Mouse (Mus musculus) heart, embryonic 16.5 days (tissue): ENCODE measurements around the gene Slc16a10. TPM values are rescaled to one million over a fixed set of nuclear protein-coding genes. Genes with fewer than 3 reads are reported as not detected.
A peak's percentile ranks its signal among the peaks of the same experiment; 100 is the strongest.

Source experiments
- ATAC-seq: fragments of 200-750 bp; cut with Nextera tagmentation; replicated peaks from 2 replicates; pipeline ENCODE4 v1.8.0; 2017; ENCODE audit warnings: moderate number of reproducible peaks; ENCODE audit not compliant: insufficient read depth, low FRiP score; ENCODE audit errors: extremely low read depth
- H3K27ac ChIP-seq: fragments of 300-500 bp; sonication (generic); 2 replicates; pipeline ENCODE4 v1.5.1; 2014; ENCODE audit warnings: mild to moderate bottlenecking, low read length, control low read depth, moderate library complexity
- H3K27me3 ChIP-seq: fragments of 300-500 bp; sonication (generic); 2 replicates; pipeline ENCODE4 v1.6.1; 2014; ENCODE audit warnings: low read length, mixed read lengths; ENCODE audit not compliant: control insufficient read depth, insufficient read depth
- H3K36me3 ChIP-seq: fragments of 300-500 bp; sonication (generic); 2 replicates; pipeline ENCODE4 v1.6.1; 2014; ENCODE audit not compliant: control insufficient read depth, insufficient read depth
- H3K4me1 ChIP-seq: fragments of 300-500 bp; sonication (generic); 2 replicates; pipeline ENCODE4 v1.6.1; 2014; ENCODE audit warnings: low read length, mixed read lengths; ENCODE audit not compliant: control insufficient read depth, insufficient read depth
- H3K4me2 ChIP-seq: fragments of 300-500 bp; sonication (generic); 2 replicates; pipeline ENCODE4 v1.6.1; 2014; ENCODE audit warnings: low read depth, mild to moderate bottlenecking, control low read depth, low read length
- H3K4me3 ChIP-seq: fragments of 300-500 bp; sonication (generic); 2 replicates; pipeline ENCODE4 v1.5.1; 2014; ENCODE audit warnings: mild to moderate bottlenecking, control low read depth, low read length
- H3K9ac ChIP-seq: fragments of 300-500 bp; sonication (generic); 2 replicates; pipeline ENCODE4 v1.6.1; 2014; ENCODE audit warnings: low read length, control low read depth
- H3K9me3 ChIP-seq: fragments of 300-500 bp; sonication (generic); replicated peaks from 2 replicates; pipeline ENCODE4 v1.6.1; 2016; ENCODE audit warnings: low read length; ENCODE audit not compliant: control insufficient read depth
- WGBS: fragments of 180-500 bp; shearing (Covaris S2); extraction: QIAGEN DNeasy Blood & Tissue Kit; methylation state at CpG from one replicate; pipeline ENCODE4 v1.1.7; 2014; 5-methylcytosine and 5-hydroxymethylcytosine counted together
- polyA plus RNA-seq: library from polyadenylated mRNA; unstranded; fragments of >200 nt; fragmentation: Nextera tagmentation; extraction: Ambion mirVana; gene quantifications from 2 replicates; pipeline ENCODE4 v1.2.1, GENCODE M21; 2015

The Slc16a10 gene
- polyA plus RNA-seq, 1 experiment from 2014 or later = 23.3 TPM

DNA sequence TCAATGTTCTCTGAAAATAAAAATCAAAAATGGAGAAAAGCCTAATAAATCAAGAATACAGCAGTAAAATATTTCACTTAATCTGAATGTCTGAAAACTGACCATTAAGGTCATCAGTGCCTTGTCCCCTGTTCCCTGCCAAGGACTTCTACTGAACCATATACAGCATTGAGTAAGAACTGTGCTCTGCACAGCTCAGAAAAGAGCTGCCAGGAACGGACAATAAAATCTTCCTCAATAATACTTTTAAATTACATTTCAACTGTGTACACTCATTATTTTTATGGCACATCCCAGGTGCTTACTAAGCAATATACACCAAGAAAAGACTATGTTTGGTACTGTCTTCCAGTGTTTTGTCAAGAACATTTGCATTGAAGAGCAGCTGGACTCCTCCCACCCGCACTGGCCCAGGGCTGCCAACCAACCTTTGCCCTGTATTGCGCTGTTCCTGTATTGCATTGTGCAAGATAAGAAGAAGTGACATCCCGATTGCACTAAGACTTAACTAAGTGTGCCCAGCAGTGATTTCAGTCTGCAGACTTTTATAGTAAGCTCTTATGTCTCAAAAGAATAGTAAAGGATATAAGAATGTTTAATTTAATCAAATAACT is 64.6 kb downstream of the Slc16a10 start:
- ATAC-seq = no peak
- no peaks in the 10 kb centered on the region for H3K9me3 ChIP-seq
- H3K36me3 ChIP-seq = peaks cover 8% of the 10 kb centered on the region
- H3K27me3 ChIP-seq = no peaks in the 10 kb centered on the region
- H3K4me3 ChIP-seq = no peak overlapping the region
- WGBS = 60% methylated on average over 4 of the region's 4 CpGs
- peaks cover 3% of the 10 kb centered on the region; the same call in 1 of the 2 replicates for H3K4me1 ChIP-seq
- no peak overlapping the region for H3K27ac ChIP-seq
- H3K4me2 ChIP-seq = no peak overlapping the region
- no peak overlapping the region for H3K9ac ChIP-seq

DNA sequence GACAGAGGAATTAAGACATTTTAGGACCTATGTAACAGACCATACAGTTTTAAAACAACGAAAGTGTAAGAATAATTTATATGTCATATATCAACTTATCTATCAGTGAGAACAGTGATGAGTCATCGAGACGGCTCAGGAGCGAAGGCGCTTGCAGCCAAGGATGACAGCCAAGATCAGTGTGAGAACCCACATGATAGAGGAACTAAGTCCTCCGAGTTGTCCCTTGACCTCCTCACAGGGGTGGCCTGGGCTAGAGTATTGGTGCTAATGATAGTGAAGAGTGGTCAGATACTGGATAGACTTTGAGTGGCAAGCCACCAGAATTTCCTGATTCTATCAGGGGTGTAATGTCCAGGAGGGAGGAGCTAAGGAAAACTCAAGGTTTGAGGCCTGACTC is 68.5 kb downstream of the Slc16a10 start:
- H3K36me3 ChIP-seq = peaks cover 8% of the 10 kb centered on the region
- WGBS = 72% methylated on average over 6 of the region's 6 CpGs
- H3K9ac ChIP-seq = no peak overlapping the region
- no peak for ATAC-seq
- H3K4me3 ChIP-seq = no peak overlapping the region
- no peak overlapping the region for H3K27ac ChIP-seq
- H3K27me3 ChIP-seq = no peaks in the 10 kb centered on the region
- H3K4me1 ChIP-seq = peaks cover 12% of the 10 kb centered on the region
- H3K9me3 ChIP-seq = no peaks in the 10 kb centered on the region
- no peak overlapping the region for H3K4me2 ChIP-seq

DNA sequence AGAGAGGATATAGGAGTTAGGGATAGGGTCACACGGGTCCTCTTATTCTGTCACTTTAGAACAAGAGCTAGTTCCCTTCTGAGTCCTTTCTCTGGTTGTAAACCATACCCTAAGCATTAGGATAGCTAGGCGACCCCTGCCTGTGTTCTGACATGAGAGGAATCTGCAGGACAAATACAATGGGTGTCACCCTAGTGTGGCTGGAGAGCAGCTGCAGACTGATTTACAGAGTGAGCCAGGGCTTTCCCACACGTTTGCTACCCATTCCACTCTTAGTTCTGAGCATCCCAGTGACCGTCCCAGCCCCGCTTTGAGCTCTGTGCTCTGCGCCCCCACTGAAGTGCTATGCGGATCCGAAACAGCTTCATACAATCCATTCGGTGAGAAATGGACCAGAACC is 71.4 kb downstream of the Slc16a10 start:
- no peak overlapping the region for H3K9ac ChIP-seq
- H3K9me3 ChIP-seq = no peaks in the 10 kb centered on the region
- no peak overlapping the region for H3K27ac ChIP-seq
- no peaks in the 10 kb centered on the region for H3K27me3 ChIP-seq
- ATAC-seq = no peak
- no peak overlapping the region for H3K4me2 ChIP-seq
- 73% methylated on average over 9 of the region's 9 CpGs for WGBS
- H3K36me3 ChIP-seq = no peaks in the 10 kb centered on the region
- H3K4me1 ChIP-seq = peaks cover 15% of the 10 kb centered on the region
- no peak overlapping the region for H3K4me3 ChIP-seq

DNA sequence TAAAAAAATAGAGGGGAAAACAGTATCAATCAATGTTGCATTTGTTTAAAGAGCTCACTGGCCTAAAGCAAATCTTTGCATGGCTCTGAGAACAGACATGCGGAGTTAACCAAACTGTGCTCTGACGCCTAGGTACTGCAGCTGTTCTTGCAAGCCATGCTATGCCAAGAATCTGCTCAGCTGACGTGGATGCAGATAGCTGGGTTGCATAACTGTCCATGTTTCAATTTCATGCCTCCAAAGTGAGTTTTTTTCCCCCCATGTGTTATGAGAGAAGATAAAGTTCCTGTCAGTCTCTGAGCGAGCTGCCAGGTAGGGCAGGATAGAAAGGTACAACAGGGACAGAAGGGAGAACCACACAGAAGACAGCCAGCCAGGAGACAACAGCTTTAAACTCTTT is 72.8 kb downstream of the Slc16a10 start:
- ATAC-seq = peak; percentile 75
- Histone ChIP-seq H3K9ac (no peak overlapping the region), H3K4me3 (no peak overlapping the region), H3K36me3 (no peaks in the 10 kb centered on the region), H3K4me1 (peaks cover 15% of the 10 kb centered on the region), H3K4me2 (peak overlapping the region; percentile 14; the same call in 1 of the 2 replicates), H3K27me3 (no peaks in the 10 kb centered on the region), H3K9me3 (no peaks in the 10 kb centered on the region), H3K27ac (peak overlapping the region; percentile 27)
- WGBS = 22% methylated on average over 4 of the region's 4 CpGs

DNA sequence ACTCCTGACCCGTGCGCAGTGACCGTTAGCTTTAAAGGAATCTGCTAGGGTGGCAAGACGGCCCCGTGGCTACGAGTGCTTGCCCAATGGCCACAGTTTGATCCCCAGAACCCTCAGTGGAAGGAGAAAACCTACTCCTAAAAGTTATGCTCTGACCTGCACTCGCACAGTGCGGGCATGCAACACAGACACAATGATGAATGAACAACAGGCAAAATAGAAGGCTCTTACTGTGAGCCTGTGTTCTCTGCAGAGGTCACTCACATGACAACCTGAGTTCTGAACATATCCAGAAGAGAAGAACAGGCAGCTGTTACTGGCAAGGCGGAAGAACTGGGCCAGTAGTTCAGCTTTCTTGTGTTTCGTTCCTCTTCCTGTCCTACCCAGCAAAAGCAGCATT is 73.5 kb downstream of the Slc16a10 start:
- H3K4me2 ChIP-seq = no peak overlapping the region
- H3K9me3 ChIP-seq = no peaks in the 10 kb centered on the region
- H3K4me1 ChIP-seq = peaks cover 15% of the 10 kb centered on the region
- no peaks in the 10 kb centered on the region for H3K27me3 ChIP-seq
- H3K4me3 ChIP-seq = no peak overlapping the region
- no peak overlapping the region for H3K9ac ChIP-seq
- no peaks in the 10 kb centered on the region for H3K36me3 ChIP-seq
- WGBS = 75% methylated on average over 10 of the region's 10 CpGs
- no peak for ATAC-seq
- peak overlapping the region; percentile 9; the same call in 1 of the 2 replicates for H3K27ac ChIP-seq

DNA sequence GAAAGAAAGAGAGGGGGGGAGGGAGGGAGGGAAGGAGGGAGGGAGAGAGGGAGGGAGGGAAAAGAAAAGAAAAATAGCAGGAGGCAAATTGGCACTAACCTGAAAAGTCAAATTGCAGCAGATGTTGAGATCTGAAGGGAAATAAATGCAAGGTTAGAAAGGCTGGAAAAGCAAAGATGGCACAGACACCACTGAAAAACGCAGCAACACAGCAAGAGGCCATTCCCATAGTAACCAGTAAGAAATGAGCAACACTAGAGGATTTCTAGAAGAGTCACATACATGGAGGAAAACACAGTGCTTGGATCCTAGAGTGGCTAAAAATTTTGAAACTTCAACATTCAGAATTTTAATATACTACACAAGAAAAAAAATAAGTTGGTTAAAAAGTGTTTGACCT is 74.5 kb downstream of the Slc16a10 start:
- 74% methylated on average over 1 of the region's 1 CpGs for WGBS
- no peak overlapping the region for H3K9ac ChIP-seq
- H3K4me3 ChIP-seq = no peak overlapping the region
- H3K27ac ChIP-seq = no peak overlapping the region
- no peak for ATAC-seq
- H3K4me2 ChIP-seq = no peak overlapping the region
- peaks cover 15% of the 10 kb centered on the region for H3K4me1 ChIP-seq
- no peaks in the 10 kb centered on the region for H3K27me3 ChIP-seq
- no peaks in the 10 kb centered on the region for H3K36me3 ChIP-seq
- H3K9me3 ChIP-seq = no peaks in the 10 kb centered on the region

DNA sequence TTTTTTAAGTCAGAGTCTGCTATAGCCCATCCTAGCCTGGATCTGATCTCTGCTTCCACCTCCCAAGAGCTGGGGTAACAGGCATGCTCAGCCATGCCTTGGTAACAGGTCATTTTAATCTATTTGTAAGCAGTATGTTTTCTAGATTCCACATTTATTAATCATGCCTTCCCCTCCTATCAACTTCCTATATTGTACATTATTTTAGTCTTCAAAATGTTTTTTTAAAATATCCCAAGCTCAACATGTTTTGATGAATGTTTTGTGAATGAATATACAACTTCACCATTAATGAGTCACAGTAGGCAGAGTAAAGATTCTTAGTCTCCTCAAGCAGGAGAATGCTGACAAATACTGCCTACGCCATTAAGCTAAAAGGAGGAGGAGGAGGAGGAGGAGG is 75.0 kb downstream of the Slc16a10 start:
- Histone ChIP-seq H3K4me1 (peaks cover 15% of the 10 kb centered on the region), H3K36me3 (no peaks in the 10 kb centered on the region), H3K4me2 (no peak overlapping the region), H3K4me3 (no peak overlapping the region), H3K27ac (no peak overlapping the region), H3K9me3 (no peaks in the 10 kb centered on the region), H3K27me3 (no peaks in the 10 kb centered on the region), H3K9ac (no peak overlapping the region)
- WGBS = 67% methylated on average over 1 of the region's 1 CpGs
- ATAC-seq = no peak

DNA sequence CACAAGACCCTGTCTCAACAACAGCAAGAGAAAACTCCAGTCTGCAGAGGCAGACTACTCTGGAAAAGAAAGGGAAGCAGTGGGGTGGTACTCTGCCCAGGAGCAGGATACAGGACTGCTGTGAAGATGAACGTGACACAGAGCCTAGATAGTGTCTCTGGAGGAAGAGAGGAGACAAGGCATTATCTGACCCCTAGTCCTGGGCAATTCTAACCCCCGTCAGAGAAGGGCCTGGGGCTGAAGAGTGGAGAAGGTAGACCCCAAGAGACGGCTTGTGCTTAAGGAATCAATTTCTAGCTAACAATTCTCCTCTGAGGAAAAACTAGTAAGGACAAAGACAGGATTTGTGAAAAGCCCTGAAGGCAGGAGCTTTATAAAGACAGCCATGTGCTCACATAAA is 76.7 kb downstream of the Slc16a10 start:
- Histone ChIP-seq H3K9me3 (no peaks in the 10 kb centered on the region), H3K27me3 (no peaks in the 10 kb centered on the region), H3K36me3 (no peaks in the 10 kb centered on the region), H3K9ac (no peak overlapping the region), H3K4me3 (no peak overlapping the region), H3K4me1 (peaks cover 15% of the 10 kb centered on the region), H3K4me2 (no peak overlapping the region), H3K27ac (no peak overlapping the region)
- no peak for ATAC-seq
- 63% methylated on average over 3 of the region's 3 CpGs for WGBS

DNA sequence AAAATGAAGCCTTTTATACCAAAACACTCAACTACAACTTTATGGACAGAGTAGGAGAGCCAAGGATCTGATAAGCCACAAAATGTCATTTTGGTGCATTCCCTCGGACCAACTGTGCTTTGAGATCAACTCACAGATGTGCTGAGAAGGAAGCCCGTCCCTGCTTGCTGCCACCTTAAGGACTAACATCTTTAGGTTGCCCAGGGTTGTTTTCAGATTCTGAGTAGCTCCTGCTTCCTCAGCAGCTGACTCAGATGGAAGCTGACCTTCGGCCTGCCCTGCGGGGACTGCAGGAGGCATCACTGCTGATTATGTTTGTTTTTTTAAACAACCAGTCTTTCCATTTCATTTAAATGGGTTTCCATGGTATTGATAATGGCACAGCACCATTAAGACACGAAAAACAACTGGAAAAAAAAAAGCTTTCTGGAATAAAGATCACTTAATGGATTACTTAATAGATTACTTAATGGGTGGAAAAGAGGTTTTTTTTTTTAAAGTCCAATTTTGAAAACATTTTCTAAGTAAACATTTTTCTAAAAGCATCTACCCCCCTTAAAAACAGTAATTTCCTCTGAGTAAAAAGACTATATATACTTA is 78.7 kb downstream of the Slc16a10 start:
- Histone ChIP-seq H3K4me3 (no peak overlapping the region), H3K36me3 (no peaks in the 10 kb centered on the region), H3K4me1 (peaks cover under 1% of the 10 kb centered on the region), H3K4me2 (no peak overlapping the region), H3K27me3 (no peaks in the 10 kb centered on the region), H3K27ac (no peak overlapping the region), H3K9me3 (no peaks in the 10 kb centered on the region), H3K9ac (no peak overlapping the region)
- 40% methylated on average over 5 of the region's 5 CpGs for WGBS
- no peak for ATAC-seq
